Mouse (Mus musculus) heart, adult 9 months (tissue): ENCODE measurements around the gene Usb1.
A peak's percentile ranks its signal among the peaks of the same experiment; 100 is the strongest.

Source experiments
- DNase-seq, 2 experiments: peaks; one replicate each; pipeline ENCODE4 v3.0.0; 2022; ENCODE audit warnings: low spot score in 2 of 2

Gene Usb1

GRCm38 (mm10) chr8:95331720-95332436, at the start of gene Usb1, which contains the start of gene Zfp319:
TSS of gene Usb1 (plus strand) at chr8:95332284.
TSS of gene Zfp319 (minus strand) at chr8:95331950.
- DNase-seq, result peak; percentile 94

GRCm38 (mm10) chr8:95289066-95289650, 42.9 kb upstream of the Usb1 start:
- no peak for DNase-seq

GRCm38 (mm10) chr8:95293172-95293571, 38.9 kb upstream of the Usb1 start:
- DNase-seq, result peak; percentile 92

GRCm38 (mm10) chr8:95293891-95294290, 38.2 kb upstream of the Usb1 start:
- DNase-seq, result peak; percentile 61 to 77

- peak in 1 of 2 experiments; percentile 34 for DNase-seq
Observed at GRCm38 (mm10) chr8:95302410-95302809, 29.7 kb upstream of the Usb1 start.

- DNase-seq, result no peak
Observed at GRCm38 (mm10) chr8:95305526-95305925, 26.6 kb upstream of the Usb1 start.

GRCm38 (mm10) chr8:95306431-95306830, 25.7 kb upstream of the Usb1 start, which contains the start of gene Cngb1:
TSS of gene Cngb1 (minus strand) at chr8:95306585.
- DNase-seq, result no peak

GRCm38 (mm10) chr8:95310342-95310970, 21.6 kb upstream of the Usb1 start, which contains the start of gene Tepp:
TSS of gene Tepp (plus strand) at chr8:95310566.
- no peak for DNase-seq

GRCm38 (mm10) chr8:95312836-95313235, 19.2 kb upstream of the Usb1 start:
- DNase-seq, result no peak

GRCm38 (mm10) chr8:95313857-95314256, 18.2 kb upstream of the Usb1 start:
- DNase-seq, result no peak

GRCm38 (mm10) chr8:95314707-95315106, 17.4 kb upstream of the Usb1 start:
- no peak for DNase-seq

GRCm38 (mm10) chr8:95315350-95315749, 16.7 kb upstream of the Usb1 start:
- DNase-seq, result no peak

- DNase-seq, result peak in 1 of 2 experiments; percentile 33
Observed at GRCm38 (mm10) chr8:95320224-95321139, 11.6 kb upstream of the Usb1 start.

- DNase-seq, result peak in 1 of 2 experiments; percentile 49
Observed at GRCm38 (mm10) chr8:95323201-95323600, 8.9 kb upstream of the Usb1 start.

- no peak for DNase-seq
Observed at GRCm38 (mm10) chr8:95324646-95325045, 7.4 kb upstream of the Usb1 start.

- no peak for DNase-seq
Observed at GRCm38 (mm10) chr8:95326822-95327221, 5.3 kb upstream of the Usb1 start.

GRCm38 (mm10) chr8:95327866-95328465, 4.1 kb upstream of the Usb1 start:
- no peak for DNase-seq

GRCm38 (mm10) chr8:95330367-95330766, 1.7 kb upstream of the Usb1 start:
- no peak for DNase-seq

GRCm38 (mm10) chr8:95331156-95331719, 846 bp upstream of the Usb1 start:
- DNase-seq, result no peak

- DNase-seq, result no peak
Observed at GRCm38 (mm10) chr8:95332437-95333199, 534 bp downstream of the Usb1 start.
